Mouse (Mus musculus) forebrain, embryonic 16.5 days (tissue): Measurements from ENCODE around the gene Mdga1. TPM values are rescaled to one million over a fixed set of nuclear protein-coding genes. Genes with fewer than 3 reads are reported as not detected.

Source experiments
- ATAC-seq: fragments of 200-750 bp; cut with Nextera tagmentation; 2 replicates; pipeline ENCODE4 v1.8.0; 2017; ENCODE audit warnings: mild to moderate bottlenecking, moderate library complexity
- H3K27ac ChIP-seq: fragments of 300-500 bp; sonication (generic); 2 replicates; pipeline ENCODE4 v1.5.1; 2014; ENCODE audit warnings: low read length, control low read depth
- H3K27me3 ChIP-seq: fragments of 300-500 bp; sonication (generic); replicated peaks from 2 replicates; pipeline ENCODE4 v1.6.1; 2014; ENCODE audit warnings: low read length; ENCODE audit not compliant: control insufficient read depth, insufficient read depth
- H3K36me3 ChIP-seq: fragments of 300-500 bp; sonication (generic); 2 replicates; pipeline ENCODE4 v1.6.1; 2014; ENCODE audit not compliant: control insufficient read depth, insufficient read depth
- H3K4me1 ChIP-seq: fragments of 300-500 bp; sonication (generic); replicated peaks from 2 replicates; pipeline ENCODE4 v1.6.1; 2014; ENCODE audit warnings: low read length; ENCODE audit not compliant: control insufficient read depth, insufficient read depth
- H3K4me2 ChIP-seq: fragments of 300-500 bp; sonication (generic); 2 replicates; pipeline ENCODE4 v1.6.1; 2014; ENCODE audit warnings: mild to moderate bottlenecking, low read length, control low read depth
- H3K4me3 ChIP-seq: fragments of 300-500 bp; sonication (generic); replicated peaks from 2 replicates; pipeline ENCODE4 v1.5.1; 2014; ENCODE audit warnings: mild to moderate bottlenecking, low read length, control low read depth
- H3K9ac ChIP-seq: fragments of 300-500 bp; sonication (generic); replicated peaks from 2 replicates; pipeline ENCODE4 v1.6.1; 2014; ENCODE audit warnings: low read depth, low read length, control low read depth
- H3K9me3 ChIP-seq: fragments of 300-500 bp; sonication (generic); 2 replicates; pipeline ENCODE4 v1.6.1; 2016; ENCODE audit warnings: low read length; ENCODE audit not compliant: control insufficient read depth
- WGBS: fragments of 180-500 bp; shearing (Covaris S2); extraction: QIAGEN DNeasy Blood & Tissue Kit; methylation state at CpG from one replicate; pipeline ENCODE4 v1.1.7; 2014; 5-methylcytosine and 5-hydroxymethylcytosine counted together
- polyA plus RNA-seq: library from polyadenylated mRNA; unstranded; fragments of >200 nt; fragmentation: Nextera tagmentation; extraction: Ambion mirVana; gene quantifications from 2 replicates; pipeline ENCODE4 v1.2.1, GENCODE M21; 2015

The Mdga1 gene
- polyA plus RNA-seq, 1 experiment from 2014 or later: 10.7 TPM

DNA sequence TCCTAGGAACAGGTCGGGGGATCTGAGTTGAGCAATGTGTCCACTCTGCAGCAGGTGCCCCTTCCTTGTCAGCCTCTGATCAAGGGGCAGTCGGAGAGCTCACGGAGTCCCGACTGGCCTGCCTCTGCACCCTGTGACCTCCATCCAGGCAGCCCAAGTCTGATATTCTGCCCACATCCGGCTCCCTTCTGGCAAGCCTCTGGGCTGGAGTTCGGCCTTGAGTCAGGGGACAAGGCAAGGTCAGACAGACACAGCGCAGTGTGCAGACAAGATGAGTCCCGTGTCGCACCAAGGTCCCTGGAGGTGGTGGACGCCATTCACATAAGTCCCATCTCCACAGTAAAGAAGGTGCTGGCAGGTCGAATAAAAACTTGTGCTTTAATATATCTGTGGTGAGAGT, 138.2 kb downstream of the Mdga1 start:
- no peak overlapping the region for H3K4me2 ChIP-seq
- H3K4me1 ChIP-seq: peaks cover 13% of the 10 kb centered on the region
- H3K4me3 ChIP-seq: no peak overlapping the region
- no peaks in the 10 kb centered on the region for H3K27me3 ChIP-seq
- 88% methylated on average over 11 of the region's 11 CpGs for WGBS
- no peak overlapping the region for H3K9ac ChIP-seq
- no peaks in the 10 kb centered on the region for H3K9me3 ChIP-seq
- H3K36me3 ChIP-seq: no peaks in the 10 kb centered on the region
- H3K27ac ChIP-seq: no peak overlapping the region
- no peak for ATAC-seq

DNA sequence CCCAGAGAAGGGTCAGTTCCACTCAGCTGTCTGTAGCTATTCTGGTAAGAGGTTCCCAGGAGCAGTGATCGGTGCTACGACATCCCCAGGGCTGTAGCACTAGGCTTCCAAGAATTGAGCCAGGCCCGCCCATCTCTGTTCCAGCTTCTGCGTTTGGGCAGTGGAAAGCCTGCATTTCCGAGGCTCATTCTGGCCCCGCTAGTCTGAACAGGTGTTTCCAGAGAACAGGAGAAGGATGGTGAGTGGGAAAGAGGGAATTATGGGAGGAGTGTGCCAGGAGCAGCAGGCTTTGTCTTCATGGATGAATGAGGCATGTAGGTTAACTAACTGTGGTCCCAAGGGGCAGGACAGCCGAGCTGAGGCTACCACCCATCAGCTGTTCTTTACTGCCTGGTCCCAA, 140.8 kb downstream of the Mdga1 start:
- Histone ChIP-seq H3K27me3 (no peaks in the 10 kb centered on the region), H3K4me1 (peaks cover 8% of the 10 kb centered on the region), H3K9me3 (no peaks in the 10 kb centered on the region), H3K27ac (no peak overlapping the region), H3K36me3 (no peaks in the 10 kb centered on the region), H3K4me3 (no peak overlapping the region), H3K4me2 (no peak overlapping the region), H3K9ac (no peak overlapping the region)
- 62% methylated on average over 7 of the region's 7 CpGs for WGBS
- ATAC-seq: no peak

DNA sequence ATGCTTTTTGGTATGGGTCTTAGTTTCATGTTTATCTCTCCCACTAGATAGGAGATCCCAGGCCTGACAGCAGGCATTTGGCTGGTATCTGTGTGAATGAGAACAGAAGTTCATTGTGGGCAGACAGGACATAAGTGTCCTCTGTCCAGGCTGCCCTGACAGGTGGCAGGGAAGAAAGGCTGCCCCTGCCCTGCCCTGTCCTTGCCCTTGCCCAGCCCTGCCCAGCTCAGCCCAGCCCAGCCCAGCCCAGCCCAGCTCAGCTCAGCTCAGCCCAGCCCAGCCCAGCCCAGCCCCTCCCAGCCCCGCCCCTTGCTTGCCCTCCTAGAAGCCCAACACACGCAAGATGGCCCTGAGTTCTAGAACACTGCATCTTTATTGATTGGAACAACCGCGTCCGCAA, 142.3 kb downstream of the Mdga1 start:
- Histone ChIP-seq H3K9ac (no peak overlapping the region), H3K4me1 (no peaks in the 10 kb centered on the region), H3K27me3 (no peaks in the 10 kb centered on the region), H3K36me3 (no peaks in the 10 kb centered on the region), H3K27ac (no peak overlapping the region), H3K9me3 (no peaks in the 10 kb centered on the region), H3K4me2 (no peak overlapping the region), H3K4me3 (no peak overlapping the region)
- 63% methylated on average over 5 of the region's 5 CpGs for WGBS
- ATAC-seq: no peak

DNA sequence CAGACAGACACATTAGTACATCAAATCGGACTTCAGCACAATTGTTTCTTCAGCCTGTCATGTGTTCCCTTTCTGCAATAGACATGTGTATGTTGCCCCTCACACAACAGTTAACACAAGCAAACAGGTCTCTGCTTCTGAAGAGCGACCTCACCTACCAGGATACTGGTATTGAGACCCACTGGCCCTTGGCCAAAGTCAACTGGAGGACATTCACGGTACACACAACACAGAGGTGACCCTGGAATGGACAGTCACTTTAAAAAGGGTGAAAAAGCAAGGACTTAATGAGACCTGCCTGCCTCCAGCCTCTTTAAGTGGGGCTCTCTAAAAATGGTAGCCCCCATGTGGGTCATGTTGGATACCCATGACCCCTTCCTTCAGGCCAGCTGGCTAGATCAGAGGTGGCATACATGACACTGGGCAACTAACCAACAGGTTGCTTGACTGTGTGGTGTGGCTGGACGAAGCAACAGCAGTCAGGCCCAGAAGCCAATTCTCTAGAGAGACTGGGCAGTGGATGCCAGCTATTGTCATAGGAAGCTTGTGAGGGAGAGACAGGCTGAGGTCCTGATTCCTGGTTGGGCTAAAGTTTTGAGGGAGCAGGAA, 145.3 kb downstream of the Mdga1 start:
- no peak for ATAC-seq
- Histone ChIP-seq H3K4me1 (no peaks in the 10 kb centered on the region), H3K36me3 (no peaks in the 10 kb centered on the region), H3K27me3 (no peaks in the 10 kb centered on the region), H3K9ac (no peak overlapping the region), H3K9me3 (no peaks in the 10 kb centered on the region), H3K4me2 (no peak overlapping the region), H3K27ac (no peak overlapping the region), H3K4me3 (no peak overlapping the region)
- WGBS: 81% methylated on average over 4 of the region's 4 CpGs

DNA sequence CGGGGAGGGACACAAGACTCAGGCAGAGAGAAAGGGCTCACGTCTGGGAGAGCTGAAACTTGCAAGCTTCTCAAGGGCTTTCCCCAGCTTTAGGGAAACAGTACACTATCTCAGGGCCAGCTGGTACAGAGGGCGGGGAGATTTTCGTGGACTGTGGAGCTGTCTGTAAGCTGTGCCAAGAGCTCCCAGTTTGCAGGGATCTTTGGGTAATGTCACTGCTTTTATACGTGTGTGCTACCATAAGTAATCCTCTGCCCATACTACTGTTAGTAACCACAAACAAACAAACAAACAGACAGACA, 145.7 kb downstream of the Mdga1 start:
- H3K9me3 ChIP-seq: no peaks in the 10 kb centered on the region
- ATAC-seq: no peak
- no peak overlapping the region for H3K4me3 ChIP-seq
- no peak overlapping the region for H3K9ac ChIP-seq
- H3K4me2 ChIP-seq: no peak overlapping the region
- no peak overlapping the region for H3K27ac ChIP-seq
- no peaks in the 10 kb centered on the region for H3K27me3 ChIP-seq
- no peaks in the 10 kb centered on the region for H3K36me3 ChIP-seq
- WGBS: 51% methylated on average over 5 of the region's 5 CpGs
- no peaks in the 10 kb centered on the region for H3K4me1 ChIP-seq

DNA sequence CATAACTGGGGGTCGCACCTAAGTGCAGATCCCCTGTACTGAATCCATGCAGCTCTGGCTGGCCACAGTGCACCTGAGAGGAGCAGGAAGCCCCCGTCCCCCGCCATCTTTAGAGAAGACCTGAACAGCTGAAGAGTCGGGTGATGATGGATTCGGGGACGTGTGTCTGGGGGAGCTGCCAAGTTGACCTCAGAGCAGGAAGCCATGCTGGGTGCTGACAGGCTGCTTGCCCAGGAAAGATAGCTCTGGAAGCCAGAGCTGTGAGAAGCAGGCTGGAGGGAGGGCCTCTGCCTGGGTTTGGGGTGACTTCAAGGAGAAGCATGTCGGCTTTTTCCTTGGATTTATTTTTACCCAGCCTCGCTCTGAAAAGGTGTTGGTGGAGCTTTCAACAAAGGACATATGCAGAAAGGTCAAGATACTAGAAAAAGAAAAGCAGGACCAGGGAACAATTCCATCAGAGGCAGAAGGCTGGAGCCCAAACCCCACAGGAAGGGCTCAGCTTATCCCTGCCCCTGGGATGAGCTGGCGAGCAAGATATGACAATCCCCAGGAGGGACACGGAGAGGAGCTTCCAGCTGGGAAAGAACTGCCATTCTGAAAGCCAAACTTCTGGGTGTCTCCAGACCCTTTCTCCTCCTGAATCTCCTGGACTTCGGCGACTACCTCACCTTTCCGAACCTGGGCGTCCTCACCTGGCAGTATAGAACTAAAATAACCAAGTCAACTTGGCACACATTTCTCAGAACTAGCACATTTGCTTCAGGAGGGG, 146.3 kb downstream of the Mdga1 start:
- H3K9ac ChIP-seq: no peak overlapping the region
- H3K36me3 ChIP-seq: no peaks in the 10 kb centered on the region
- no peak overlapping the region for H3K27ac ChIP-seq
- H3K27me3 ChIP-seq: no peaks in the 10 kb centered on the region
- no peak overlapping the region for H3K4me3 ChIP-seq
- 71% methylated on average over 14 of the region's 14 CpGs for WGBS
- no peak overlapping the region for H3K4me2 ChIP-seq
- ATAC-seq: no peak
- H3K9me3 ChIP-seq: no peaks in the 10 kb centered on the region
- H3K4me1 ChIP-seq: peaks cover 3% of the 10 kb centered on the region

DNA sequence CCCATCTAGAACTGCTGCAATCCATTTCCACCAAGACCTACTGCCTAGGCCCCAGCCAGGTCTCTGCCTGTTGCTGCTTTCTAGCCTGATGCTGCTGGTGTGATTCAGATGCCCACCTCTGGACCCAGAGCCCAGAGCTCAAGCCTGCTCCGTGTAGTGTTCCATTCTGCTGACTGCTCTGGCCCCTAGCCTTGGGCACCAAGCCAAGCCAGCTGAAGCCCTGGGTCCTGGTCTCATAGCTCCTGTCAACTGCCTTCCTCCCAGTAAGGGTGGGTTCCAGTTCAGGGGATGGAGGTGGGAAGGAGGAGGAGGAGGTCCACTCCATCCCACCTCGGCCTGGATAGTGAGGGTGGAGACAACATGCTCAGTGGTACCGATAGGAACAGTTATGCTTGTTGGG, 150.3 kb downstream of the Mdga1 start:
- no peak for ATAC-seq
- H3K36me3 ChIP-seq: no peaks in the 10 kb centered on the region
- 89% methylated on average over 3 of the region's 3 CpGs for WGBS

DNA sequence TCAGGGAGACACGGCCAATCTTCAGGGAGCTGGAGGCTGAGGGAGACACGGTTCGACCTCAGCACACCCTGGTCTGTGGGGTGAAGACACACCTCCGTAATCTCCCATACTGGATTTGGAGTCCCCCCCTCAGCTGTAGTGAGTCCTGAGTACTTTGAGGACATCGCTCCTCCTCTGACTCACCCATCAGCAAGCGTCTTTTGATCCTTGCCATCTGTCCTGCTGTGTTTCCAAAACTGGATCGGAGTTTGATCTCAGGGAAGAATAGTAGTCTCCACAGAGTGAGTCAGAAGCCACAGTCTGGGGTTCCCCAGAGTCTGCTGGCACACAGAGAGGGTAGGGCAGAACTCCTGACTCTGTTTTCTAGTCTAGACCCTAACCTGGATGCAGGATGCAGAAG, 150.9 kb downstream of the Mdga1 start:
- Histone ChIP-seq H3K4me3 (no peak overlapping the region), H3K4me2 (no peak overlapping the region), H3K4me1 (peaks cover 25% of the 10 kb centered on the region), H3K9me3 (no peaks in the 10 kb centered on the region), H3K27me3 (no peaks in the 10 kb centered on the region), H3K36me3 (no peaks in the 10 kb centered on the region), H3K27ac (no peak overlapping the region), H3K9ac (no peak overlapping the region)
- WGBS: 78% methylated on average over 7 of the region's 7 CpGs
- ATAC-seq: no peak

More for the DNA sequence above, 150.3 kb downstream of the Mdga1 start:
- no peak overlapping the region for H3K27ac ChIP-seq
- no peak overlapping the region for H3K9ac ChIP-seq
- H3K4me1 ChIP-seq: peaks cover 20% of the 10 kb centered on the region
- no peak overlapping the region for H3K4me3 ChIP-seq
- H3K4me2 ChIP-seq: no peak overlapping the region
- H3K9me3 ChIP-seq: no peaks in the 10 kb centered on the region
- no peaks in the 10 kb centered on the region for H3K27me3 ChIP-seq

DNA sequence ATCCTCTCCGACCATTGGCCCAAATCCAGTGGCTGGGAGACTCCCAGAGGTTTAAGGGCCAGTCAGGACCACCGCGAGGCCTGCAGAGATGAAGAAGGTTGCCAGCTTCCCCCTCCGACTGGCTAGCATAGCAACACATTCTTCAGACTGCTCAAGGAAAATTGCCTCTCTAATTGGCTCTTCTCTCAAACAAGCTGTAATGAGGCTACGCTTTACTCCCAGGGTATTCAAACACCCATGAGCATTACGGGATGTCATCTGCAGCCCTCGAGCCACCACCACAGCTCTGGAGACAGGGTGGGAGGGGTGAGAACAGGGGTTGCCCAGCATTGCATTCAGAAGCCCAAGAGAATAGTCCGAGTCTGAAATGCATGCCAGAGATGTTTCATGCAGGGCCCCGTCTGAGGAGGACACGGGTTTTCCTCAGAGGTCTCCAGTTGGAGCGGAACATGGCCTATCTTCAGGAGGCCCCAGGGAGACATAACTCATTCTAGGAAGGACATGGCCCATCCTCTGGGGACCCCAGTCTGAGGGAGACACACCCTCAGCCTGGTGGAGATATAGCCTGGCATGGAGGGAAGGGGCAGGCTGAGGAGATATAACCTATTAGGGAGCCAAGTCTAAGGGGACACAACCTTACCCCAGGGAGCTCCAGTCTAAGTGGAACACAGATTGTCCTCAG, 151.5 kb downstream of the Mdga1 start:
- H3K4me2 ChIP-seq: no peak overlapping the region
- 10% methylated on average over 11 of the region's 11 CpGs for WGBS
- H3K4me1 ChIP-seq: peaks cover 25% of the 10 kb centered on the region
- H3K27me3 ChIP-seq: no peaks in the 10 kb centered on the region
- ATAC-seq: peak; percentile 61; the same call in 1 of the 2 replicates
- no peak overlapping the region for H3K4me3 ChIP-seq
- H3K36me3 ChIP-seq: no peaks in the 10 kb centered on the region
- H3K27ac ChIP-seq: no peak overlapping the region
- no peaks in the 10 kb centered on the region for H3K9me3 ChIP-seq
- no peak overlapping the region for H3K9ac ChIP-seq
